Mouse (Mus musculus) thymus, adult 2 months (tissue): ENCODE results near the gene Ly6g5c. TPM values are rescaled to one million over a fixed set of nuclear protein-coding genes. Genes with fewer than 3 reads are reported as not detected.

Source experiments
- DNase-seq: peaks from one replicate; pipeline ENCODE4 v3.0.0; 2021
- H3K27ac ChIP-seq: fragments of 200-500 bp; 2 replicates; pipeline ENCODE4 v1.5.1; 2012; ENCODE audit warnings: low read length, control low read depth; ENCODE audit not compliant: control insufficient read depth, insufficient read depth
- H3K27me3 ChIP-seq: fragments of 200-500 bp; 2 replicates; pipeline ENCODE4 v1.6.1; 2012; ENCODE audit warnings: mild to moderate bottlenecking, low read length, moderate library complexity, mixed read lengths; ENCODE audit not compliant: control insufficient read depth, insufficient read depth
- H3K36me3 ChIP-seq: fragments of 200-500 bp; 2 replicates; pipeline ENCODE4 v1.6.1; 2012; ENCODE audit warnings: mild to moderate bottlenecking, low read length, moderate library complexity; ENCODE audit not compliant: control insufficient read depth, insufficient read depth
- H3K4me1 ChIP-seq: fragments of 200-500 bp; replicated peaks from 2 replicates; pipeline ENCODE4 v1.6.1; 2012; ENCODE audit warnings: low read length; ENCODE audit not compliant: control insufficient read depth, insufficient read depth
- H3K4me3 ChIP-seq: fragments of 200-500 bp; 2 replicates; pipeline ENCODE4 v1.5.1; 2012; ENCODE audit warnings: mild to moderate bottlenecking, low read length, control low read depth, moderate library complexity; ENCODE audit not compliant: control insufficient read depth, insufficient read depth
- CTCF ChIP-seq: fragments of 200-500 bp; IDR thresholded peaks from 2 replicates; pipeline ENCODE4 v1.5.1; 2012; ENCODE audit warnings: mild to moderate bottlenecking, control low read depth, low read length, moderate library complexity, borderline replicate concordance; ENCODE audit not compliant: control insufficient read depth, poor library complexity, insufficient read depth; ENCODE audit errors: extremely low read depth
- POLR2A ChIP-seq: fragments of 200-500 bp; IDR thresholded peaks from 2 replicates; pipeline ENCODE4 v1.6.1; 2012; ENCODE audit warnings: mild to moderate bottlenecking, low read length, control low read depth, moderate library complexity; ENCODE audit not compliant: control insufficient read depth, poor library complexity, insufficient read depth; ENCODE audit errors: extremely low read depth
- WGBS: fragments of 180-500 bp; shearing (Covaris S2); methylation state at CpG from one replicate; pipeline ENCODE4 v1.1.7; 2018; 5-methylcytosine and 5-hydroxymethylcytosine counted together
- polyA plus RNA-seq: library from polyadenylated mRNA; depleted of rRNA; stranded (reverse); fragments of >200 nt; gene quantifications from 2 replicates; pipeline ENCODE4 v1.2.3, GENCODE M21; 2012; rRNA removed

The Ly6g5c gene
- polyA plus RNA-seq, 1 experiment, result 0.27 TPM

DNA sequence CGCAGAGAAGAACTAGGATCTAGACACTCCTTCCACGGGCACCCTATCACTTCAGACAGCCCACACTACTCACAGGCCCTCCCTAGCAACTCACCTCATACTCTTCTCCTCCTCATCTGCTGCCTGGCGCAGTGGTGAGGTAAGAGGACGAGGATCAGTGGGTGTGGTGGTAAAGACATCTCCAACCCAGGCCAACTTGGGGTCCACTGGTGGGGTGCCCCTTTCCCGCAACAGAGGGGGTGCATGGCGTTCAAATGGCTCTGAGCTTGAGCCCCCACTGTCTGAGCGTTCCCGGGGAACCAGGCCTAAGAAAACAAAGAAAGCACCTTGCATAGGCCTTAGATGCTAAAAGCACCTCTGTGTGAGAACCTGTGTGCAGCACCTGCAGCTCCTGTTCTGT is 49.2 kb downstream of the Ly6g5c start:
- Histone ChIP-seq H3K27ac (no peak overlapping the region), H3K4me3 (no peak overlapping the region), H3K36me3 (peaks cover 95% of the 10 kb centered on the region), H3K27me3 (no peaks in the 10 kb centered on the region), H3K4me1 (no peaks in the 10 kb centered on the region; the same call in 1 of the 2 replicates)
- TF ChIP-seq CTCF, result no peak
- TF ChIP-seq POLR2A, result no peak
- WGBS, result 97% methylated on average over 8 of the region's 8 CpGs
- DNase-seq, result no peak

DNA sequence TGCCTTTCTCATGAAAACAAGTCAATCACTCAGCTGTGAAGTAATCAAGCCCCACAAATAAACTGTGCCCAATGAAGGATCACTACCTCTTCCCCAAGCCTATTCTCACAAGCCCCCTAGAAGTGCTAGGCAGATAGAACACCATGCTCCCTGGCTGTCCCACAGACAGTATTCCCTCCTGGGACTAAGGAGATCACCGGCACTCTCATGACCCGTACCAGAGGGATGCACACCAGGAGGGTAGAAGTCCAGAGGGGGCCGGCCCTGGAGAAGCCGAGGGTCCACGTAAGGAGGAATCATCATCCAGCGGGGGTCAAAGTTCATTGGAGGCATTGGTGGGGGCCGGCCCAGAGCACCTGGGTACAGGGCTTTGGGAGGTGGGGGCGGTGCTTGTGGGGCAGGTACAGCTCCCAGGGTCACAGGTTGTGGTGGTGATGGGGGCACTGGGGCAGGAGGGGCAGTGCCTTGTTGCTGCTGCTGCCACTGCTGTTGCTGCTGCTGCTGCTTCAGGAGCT is 49.6 kb downstream of the Ly6g5c start:
- no peak overlapping the region for H3K27ac ChIP-seq
- peaks cover 91% of the 10 kb centered on the region for H3K36me3 ChIP-seq
- no peak for TF ChIP-seq POLR2A
- no peak for TF ChIP-seq CTCF
- DNase-seq, result no peak
- H3K4me3 ChIP-seq, result no peak overlapping the region
- no peaks in the 10 kb centered on the region for H3K27me3 ChIP-seq
- peaks cover 1% of the 10 kb centered on the region for H3K4me1 ChIP-seq
- 98% methylated on average over 8 of the region's 8 CpGs for WGBS

DNA sequence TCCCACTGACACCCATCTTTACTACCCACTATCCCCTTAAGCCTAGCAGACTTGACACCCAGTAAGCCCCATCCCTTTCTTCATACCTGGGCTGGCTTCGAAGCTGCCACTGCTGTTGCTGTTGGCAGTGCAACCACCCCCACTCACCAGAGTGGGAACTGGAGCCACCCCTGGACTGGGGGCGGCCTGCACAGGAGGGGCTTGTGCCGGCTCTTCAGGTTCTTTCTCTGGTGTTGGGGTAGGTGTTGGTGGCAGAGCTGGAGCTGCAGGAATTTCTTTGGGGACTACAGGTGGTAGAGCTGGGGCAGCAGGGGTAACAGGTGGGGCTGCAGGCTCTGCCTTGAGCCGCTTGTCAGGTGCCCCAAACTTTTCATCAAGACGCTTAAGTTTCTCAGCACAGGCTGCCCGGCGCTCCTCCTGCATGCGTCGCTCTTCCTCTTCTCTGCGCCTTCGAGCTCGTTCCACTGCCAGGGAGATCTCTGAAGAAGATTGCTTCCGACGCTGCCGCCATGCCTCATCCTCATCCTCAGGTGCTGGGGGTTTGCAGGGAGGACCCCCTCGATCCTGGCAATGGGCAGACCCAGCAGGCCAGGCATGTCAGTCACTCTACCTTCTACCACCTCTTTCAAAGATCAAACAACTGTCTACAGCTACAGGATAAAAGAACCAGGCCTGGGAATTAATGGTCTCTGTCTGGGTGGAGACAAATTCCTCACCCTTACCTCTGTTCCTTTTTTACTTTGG is 50.9 kb downstream of the Ly6g5c start:
- Histone ChIP-seq H3K27me3 (no peaks in the 10 kb centered on the region), H3K36me3 (peaks cover 78% of the 10 kb centered on the region), H3K4me1 (peaks cover 8% of the 10 kb centered on the region), H3K27ac (no peak overlapping the region), H3K4me3 (no peak overlapping the region)
- DNase-seq, result no peak
- WGBS, result 97% methylated on average over 16 of the region's 16 CpGs
- TF ChIP-seq CTCF (no peak), POLR2A (no peak)

- WGBS, result 95% methylated on average over 7 of the region's 7 CpGs
- Histone ChIP-seq H3K27ac (no peak overlapping the region), H3K36me3 (peaks cover 71% of the 10 kb centered on the region), H3K27me3 (no peaks in the 10 kb centered on the region), H3K4me3 (no peak overlapping the region), H3K4me1 (peaks cover 8% of the 10 kb centered on the region)
- TF ChIP-seq CTCF, result no peak
- no peak for TF ChIP-seq POLR2A
- DNase-seq, result no peak
Observed at GRCm38 (mm10) chr17:35159638-35160037, 51.6 kb downstream of the Ly6g5c start.

DNA sequence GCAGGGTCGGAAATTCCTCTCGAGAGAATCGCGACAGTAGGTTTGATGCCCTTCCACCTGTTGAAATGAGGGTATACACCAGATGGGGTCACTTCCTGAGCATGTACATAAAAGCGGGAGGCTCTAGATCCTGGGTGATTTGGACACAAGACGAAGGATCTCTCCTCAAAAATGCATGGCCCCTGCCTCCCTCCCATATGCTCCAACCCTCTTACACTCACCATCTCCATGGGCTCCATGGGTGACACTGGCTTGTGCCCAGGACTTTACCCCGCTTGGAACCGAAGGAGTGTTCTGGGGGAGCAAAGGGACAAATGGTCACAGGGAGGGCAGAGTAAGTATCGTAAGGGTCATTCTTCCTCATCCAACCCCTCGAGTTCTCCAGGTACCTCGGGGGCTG is 53.3 kb downstream of the Ly6g5c start:
- peaks cover 12% of the 10 kb centered on the region for H3K4me1 ChIP-seq
- no peaks in the 10 kb centered on the region for H3K27me3 ChIP-seq
- peaks cover 54% of the 10 kb centered on the region for H3K36me3 ChIP-seq
- TF ChIP-seq POLR2A (no peak), CTCF (no peak)
- DNase-seq, result no peak
- WGBS, result 91% methylated on average over 11 of the region's 11 CpGs
- H3K4me3 ChIP-seq, result no peak overlapping the region
- no peak overlapping the region for H3K27ac ChIP-seq

Other genes with a start within 250 kb of the Ly6g5c start
- 12.3 and 14.9 TPM in 2 replicates for gene Cfb, start 245.8 kb upstream of the Ly6g5c start, polyA plus RNA-seq
- 15.0 and 16.3 TPM in 2 replicates for gene Zbtb12, start 228.8 kb upstream of the Ly6g5c start, polyA plus RNA-seq
- 0.03 TPM in 1 of 2 replicates, not detected in the other for gene Gm20547, start 226.2 kb upstream of the Ly6g5c start, polyA plus RNA-seq
- gene C2, start 210.0 kb upstream of the Ly6g5c start, polyA plus RNA-seq, result 12.9 and 18.4 TPM in 2 replicates
- 372 and 380 TPM in 2 replicates for gene Ehmt2, start 209.8 kb upstream of the Ly6g5c start, polyA plus RNA-seq
- 0.33 and 0.59 TPM in 2 replicates for gene Slc44a4, start 193.8 kb upstream of the Ly6g5c start, polyA plus RNA-seq
- gene Neu1, start 177.0 kb upstream of the Ly6g5c start, polyA plus RNA-seq, result 66.9 and 82.3 TPM in 2 replicates
- gene Hspa1b, start 149.0 kb upstream of the Ly6g5c start, polyA plus RNA-seq, result 22.7 and 26.5 TPM in 2 replicates
- gene Gm20481, start 138.4 kb upstream of the Ly6g5c start, polyA plus RNA-seq, result not detected in 2 replicates
- gene Hspa1a, start 136.1 kb upstream of the Ly6g5c start, polyA plus RNA-seq, result 10.0 and 12.2 TPM in 2 replicates
- gene Hspa1l, start 135.6 kb upstream of the Ly6g5c start, polyA plus RNA-seq, result 0.06 and 0.28 TPM in 2 replicates
- 207 and 265 TPM in 2 replicates for gene Lsm2, start 126.4 kb upstream of the Ly6g5c start, polyA plus RNA-seq
- gene Vars, start 107.3 kb upstream of the Ly6g5c start, polyA plus RNA-seq, result 404 and 545 TPM in 2 replicates
- gene Vwa7, start 91.7 kb upstream of the Ly6g5c start, polyA plus RNA-seq, result 1.1 and 1.5 TPM in 2 replicates
- gene Sapcd1, start 80.3 kb upstream of the Ly6g5c start, polyA plus RNA-seq, result 12.3 and 18.3 TPM in 2 replicates
- gene Msh5, start 61.5 kb upstream of the Ly6g5c start, polyA plus RNA-seq, result 15.5 and 20.0 TPM in 2 replicates
- 316 and 321 TPM in 2 replicates for gene Clic1, start 58.3 kb upstream of the Ly6g5c start, polyA plus RNA-seq
- gene Ddah2, start 49.2 kb upstream of the Ly6g5c start, polyA plus RNA-seq, result 54.0 and 55.3 TPM in 2 replicates
- 3.6 and 5.0 TPM in 2 replicates for gene Ly6g6c, start 42.9 kb upstream of the Ly6g5c start, polyA plus RNA-seq
- gene Mpig6b, start 42.1 kb upstream of the Ly6g5c start, polyA plus RNA-seq, result 0.18 and 0.20 TPM in 2 replicates
- 2.3 and 3.4 TPM in 2 replicates for gene Ly6g6e, start 31.4 kb upstream of the Ly6g5c start, polyA plus RNA-seq
- 0.59 and 1.5 TPM in 2 replicates for gene Ly6g6d, start 30.2 kb upstream of the Ly6g5c start, polyA plus RNA-seq
- 0.66 and 1.3 TPM in 2 replicates for gene Ly6g6f, start 22.7 kb upstream of the Ly6g5c start, polyA plus RNA-seq
- 191 and 202 TPM in 2 replicates for gene Abhd16a, start 19.0 kb upstream of the Ly6g5c start, polyA plus RNA-seq
- 5.9 and 8.3 TPM in 2 replicates for gene Ly6g5b, start 7.1 kb downstream of the Ly6g5c start, polyA plus RNA-seq
- 35.2 and 37.8 TPM in 2 replicates for gene Gpank1, start 13.2 kb downstream of the Ly6g5c start, polyA plus RNA-seq
- 500 and 515 TPM in 2 replicates for gene Csnk2b, start 13.8 kb downstream of the Ly6g5c start, polyA plus RNA-seq
- gene D17H6S53E, start 18.1 kb downstream of the Ly6g5c start, polyA plus RNA-seq, result 12.9 and 16.0 TPM in 2 replicates
- gene Apom, start 23.8 kb downstream of the Ly6g5c start, polyA plus RNA-seq, result 0.55 and 0.85 TPM in 2 replicates
- 411 TPM in 2 replicates for gene Bag6, start 26.9 kb downstream of the Ly6g5c start, polyA plus RNA-seq
- gene Prrc2a, start 56.6 kb downstream of the Ly6g5c start, polyA plus RNA-seq, result 770 and 778 TPM in 2 replicates
- 5.4 and 8.9 TPM in 2 replicates for gene Aif1, start 67.8 kb downstream of the Ly6g5c start, polyA plus RNA-seq
- gene Lst1, start 80.2 kb downstream of the Ly6g5c start, polyA plus RNA-seq, result 30.7 and 49.6 TPM in 2 replicates
- gene Ltb, start 86.2 kb downstream of the Ly6g5c start, polyA plus RNA-seq, result 358 and 375 TPM in 2 replicates
- 11.3 and 11.4 TPM in 2 replicates for gene Tnf, start 93.7 kb downstream of the Ly6g5c start, polyA plus RNA-seq
- gene Lta, start 97.1 kb downstream of the Ly6g5c start, polyA plus RNA-seq, result 14.4 and 14.5 TPM in 2 replicates
- gene Gm16181, start 112.6 kb downstream of the Ly6g5c start, polyA plus RNA-seq, result 0.29 TPM in 1 of 2 replicates, not detected in the other
- gene Atp6v1g2, start 125.4 kb downstream of the Ly6g5c start, polyA plus RNA-seq, result 7.9 TPM in 2 replicates
- gene Nfkbil1, start 127.5 kb downstream of the Ly6g5c start, polyA plus RNA-seq, result 34.2 and 41.3 TPM in 2 replicates
- gene Ddx39b, start 133.5 kb downstream of the Ly6g5c start, polyA plus RNA-seq, result 778 and 831 TPM in 2 replicates
- gene H2-D1, start 154.5 kb downstream of the Ly6g5c start, polyA plus RNA-seq, result 873 and 1,061 TPM in 2 replicates
- gene H2-Q1, start 212.1 kb downstream of the Ly6g5c start, polyA plus RNA-seq, result 4.6 and 6.7 TPM in 2 replicates
- 142 and 170 TPM in 2 replicates for gene H2-Q2, start 234.0 kb downstream of the Ly6g5c start, polyA plus RNA-seq